Mouse (Mus musculus): ENCODE data around the gene Rpl19. TPM values are rescaled to one million over a fixed set of nuclear protein-coding genes. Genes with fewer than 3 reads are reported as not detected.
A peak's percentile ranks its signal among the peaks of the same experiment; 100 is the strongest.

The Rpl19 gene
- total and polyA plus RNA-seq, 2 experiments from 2014 or later: 462 to 673 TPM

GRCm38 (mm10) chr11:98021118-98021517, 5.4 kb upstream of the Rpl19 start:
- Histone ChIP-seq H3K36me3 (ENCODE audit: insufficient read depth, low read length) (peaks cover 19% of the 10 kb centered on the region; the same call in 1 of the 2 replicates), H3K4me1 (ENCODE audit: insufficient read depth, low read length) (peaks cover 24% of the 10 kb centered on the region), H3K4me2 (ENCODE audit: low read depth, low read length) (peak overlapping the region; percentile 67), H3K9ac (replicated peaks; ENCODE audit: low read length) (peak overlapping the region; percentile 96), H3K4me3 (ENCODE audit: low read length) (peak overlapping the region; percentile 92), H3K27me3 (ENCODE audit: insufficient read depth, low read length) (no peaks in the 10 kb centered on the region), H3K9me3 (ENCODE audit: low read length) (no peaks in the 10 kb centered on the region), H3K27ac (peak overlapping the region; percentile 17; the same call in 1 of the 2 replicates)
- ATAC-seq: no peak
- DNase-seq (ENCODE audit: low spot score): no peak
- 40% methylated on average over 2 of the region's 2 CpGs for WGBS
- no peak for TF ChIP-seq CTCF (IDR thresholded peaks at IDR 0.05; ENCODE audit: low read depth)

- peaks cover 26% of the 10 kb centered on the region for H3K4me1 ChIP-seq (ENCODE audit: insufficient read depth, low read length)
- H3K9me3 ChIP-seq (ENCODE audit: low read length): no peaks in the 10 kb centered on the region
- WGBS: 3% methylated on average over 34 of the region's 34 CpGs
- H3K36me3 ChIP-seq (ENCODE audit: insufficient read depth, low read length): peaks cover 14% of the 10 kb centered on the region; the same call in 1 of the 2 replicates
- H3K4me3 ChIP-seq (ENCODE audit: low read length): peak overlapping the region; percentile 92
- peak overlapping the region; percentile 95 for H3K27ac ChIP-seq
- no peaks in the 10 kb centered on the region for H3K27me3 ChIP-seq (ENCODE audit: insufficient read depth, low read length)
- ATAC-seq (peak; percentile 28), DNase-seq (ENCODE audit: low spot score) (peak; percentile 77)
- H3K9ac ChIP-seq (replicated peaks; ENCODE audit: low read length): peak overlapping the region; percentile 96
- peak overlapping the region; percentile 67 for H3K4me2 ChIP-seq (ENCODE audit: low read depth, low read length)
- TF ChIP-seq CTCF (IDR thresholded peaks at IDR 0.05; ENCODE audit: low read depth): no peak
Observed at GRCm38 (mm10) chr11:98021565-98022252, 4.8 kb upstream of the Rpl19 start.

- no peaks in the 10 kb centered on the region for H3K9me3 ChIP-seq (ENCODE audit: low read length)
- H3K4me1 ChIP-seq (ENCODE audit: insufficient read depth, low read length): peaks cover 26% of the 10 kb centered on the region
- H3K4me2 ChIP-seq (ENCODE audit: low read depth, low read length): peak overlapping the region; percentile 67
- H3K36me3 ChIP-seq (ENCODE audit: insufficient read depth, low read length): peaks cover 9% of the 10 kb centered on the region; the same call in 1 of the 2 replicates
- H3K9ac ChIP-seq (replicated peaks; ENCODE audit: low read length): peak overlapping the region; percentile 96
- DNase-seq (ENCODE audit: low spot score) (no peak), ATAC-seq (peak; percentile 18; the same call in 1 of the 2 replicates)
- no peak for TF ChIP-seq CTCF (IDR thresholded peaks at IDR 0.05; ENCODE audit: low read depth)
- H3K27me3 ChIP-seq (ENCODE audit: insufficient read depth, low read length): no peaks in the 10 kb centered on the region
- WGBS: under 1% methylated on average over 21 of the region's 23 CpGs
- peak overlapping the region; percentile 95 for H3K27ac ChIP-seq
- peak overlapping the region; percentile 92 for H3K4me3 ChIP-seq (ENCODE audit: low read length)
Observed at GRCm38 (mm10) chr11:98022253-98022554, 4.3 kb upstream of the Rpl19 start.

- Histone ChIP-seq H3K27ac (peak within 1 kb of the TSS; percentile 95), H3K27me3 (ENCODE audit: insufficient read depth, low read length) (no peaks in the 10 kb centered on the region), H3K36me3 (ENCODE audit: insufficient read depth, low read length) (peaks cover 3% of the 10 kb centered on the region; the same call in 1 of the 2 replicates), H3K4me3 (ENCODE audit: low read length) (peak within 1 kb of the TSS; percentile 92), H3K4me2 (ENCODE audit: low read depth, low read length) (peak within 1 kb of the TSS; percentile 67), H3K4me1 (ENCODE audit: insufficient read depth, low read length) (peaks cover 30% of the 10 kb centered on the region), H3K9me3 (ENCODE audit: low read length) (no peaks in the 10 kb centered on the region), H3K9ac (replicated peaks; ENCODE audit: low read length) (peak within 1 kb of the TSS; percentile 96)
- under 1% methylated on average over 30 of the region's 52 CpGs for WGBS
- DNase-seq (ENCODE audit: low spot score) (peak; percentile 86), ATAC-seq (peak; percentile 57)
- TF ChIP-seq CTCF (IDR thresholded peaks at IDR 0.05; ENCODE audit: low read depth): peak; percentile 34
Observed at GRCm38 (mm10) chr11:98022555-98023371, 3.7 kb upstream of the Rpl19 start, which contains the start of gene Cacnb1. TSS of gene Cacnb1 (minus strand) at chr11:98023034.

- Histone ChIP-seq H3K9ac (replicated peaks; ENCODE audit: low read length) (no peak overlapping the region), H3K4me3 (ENCODE audit: low read length) (no peak overlapping the region), H3K4me1 (ENCODE audit: insufficient read depth, low read length) (peaks cover 30% of the 10 kb centered on the region), H3K27ac (no peak overlapping the region), H3K9me3 (ENCODE audit: low read length) (no peaks in the 10 kb centered on the region), H3K36me3 (ENCODE audit: insufficient read depth, low read length) (peaks cover 12% of the 10 kb centered on the region; the same call in 1 of the 2 replicates), H3K27me3 (ENCODE audit: insufficient read depth, low read length) (no peaks in the 10 kb centered on the region), H3K4me2 (ENCODE audit: low read depth, low read length) (no peak overlapping the region)
- WGBS: 91% methylated on average over 3 of the region's 3 CpGs
- no peak for DNase-seq (ENCODE audit: low spot score)
- ATAC-seq: no peak
- no peak for TF ChIP-seq CTCF (IDR thresholded peaks at IDR 0.05; ENCODE audit: low read depth)
Observed at GRCm38 (mm10) chr11:98024516-98024915, 2.0 kb upstream of the Rpl19 start.

GRCm38 (mm10) chr11:98026248-98026569, 301 bp upstream of the Rpl19 start:
- TF ChIP-seq CTCF (IDR thresholded peaks at IDR 0.05; ENCODE audit: low read depth): no peak
- no peak for DNase-seq (ENCODE audit: low spot score)
- WGBS: 4% methylated on average over 15 of the region's 15 CpGs
- Histone ChIP-seq H3K9me3 (ENCODE audit: low read length) (no peaks in the 10 kb centered on the region), H3K4me1 (ENCODE audit: insufficient read depth, low read length) (peaks cover 20% of the 10 kb centered on the region), H3K27me3 (ENCODE audit: insufficient read depth, low read length) (no peaks in the 10 kb centered on the region), H3K36me3 (ENCODE audit: insufficient read depth, low read length) (peaks cover 25% of the 10 kb centered on the region; the same call in 1 of the 2 replicates), H3K4me2 (ENCODE audit: low read depth, low read length) (peak overlapping the region; percentile 81), H3K27ac (peak overlapping the region; percentile 95), H3K9ac (replicated peaks; ENCODE audit: low read length) (peak overlapping the region; percentile 99), H3K4me3 (ENCODE audit: low read length) (peak overlapping the region; percentile 98)
- ATAC-seq: no peak

All from hindbrain, postnatal 0 days (tissue).